Mouse (Mus musculus): ENCODE data around the gene Zbed5. TPM values are rescaled to one million over a fixed set of nuclear protein-coding genes. Genes with fewer than 3 reads are reported as not detected.

The Zbed5 gene
- polyA plus RNA-seq (2015; fragmentation: Nextera tagmentation; extraction: Ambion mirVana) = 14.0 and 14.1 TPM in 2 replicates

DNA sequence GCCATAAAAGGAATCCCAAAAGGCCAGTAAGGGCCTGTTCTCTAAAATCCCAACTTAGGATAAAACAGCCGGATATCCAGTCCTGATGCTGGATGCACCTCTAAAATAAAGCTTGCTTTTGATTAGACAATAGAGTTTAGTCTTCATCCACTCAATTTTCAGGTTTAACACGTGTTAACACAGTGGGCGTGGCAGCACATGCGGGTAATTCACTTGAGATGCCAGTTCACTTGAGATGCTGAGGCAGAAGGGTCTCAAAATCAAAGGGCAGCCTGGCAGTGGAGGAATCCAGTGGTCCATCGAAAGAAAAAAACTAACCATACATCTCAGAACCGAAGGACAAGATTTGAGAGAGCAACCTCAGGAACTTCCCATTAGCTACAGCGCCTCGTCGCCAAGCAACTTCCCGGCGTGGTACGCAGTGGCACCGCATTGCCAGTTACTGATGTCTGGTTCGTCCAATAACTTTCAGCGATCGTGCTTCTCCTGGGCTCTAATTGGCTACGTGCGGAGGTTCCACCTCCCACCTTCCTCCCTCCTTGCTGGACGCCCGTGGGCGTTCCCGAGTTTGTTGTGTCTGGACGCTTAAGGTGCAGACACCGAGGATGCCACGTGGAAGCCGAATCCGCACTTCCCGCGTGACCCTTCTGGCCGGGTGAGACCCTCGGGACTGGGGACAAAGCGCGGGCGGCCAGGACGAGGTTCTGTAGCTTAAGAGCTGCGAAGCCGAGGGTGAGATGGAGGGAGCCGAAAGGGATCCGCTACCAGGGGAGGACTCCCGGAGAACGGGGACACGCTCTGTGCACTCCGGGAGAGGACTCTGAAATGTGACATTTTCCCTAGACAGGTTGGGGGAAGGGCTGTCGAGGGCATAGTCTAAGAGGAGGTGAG lies at the start of gene Zbed5:
Gene Zbed5 (plus strand): TSS at position 526 of the 891 bp plus-strand sequence.
- Histone ChIP-seq H3K9ac (ENCODE audit: low read depth, low read length) (peak within 1 kb of the TSS; percentile 73), H3K4me3 (ENCODE audit: low read length) (peak within 1 kb of the TSS; percentile 87), H3K27ac (ENCODE audit: low read depth, low read length) (peak within 1 kb of the TSS; percentile 60; the same call in 1 of the 2 replicates), H3K27me3 (replicated peaks; ENCODE audit: control insufficient read depth, insufficient read depth, low read length) (no peaks in the 10 kb centered on the region; the same call in 1 of the 2 replicates), H3K36me3 (ENCODE audit: control insufficient read depth, insufficient read depth, low read length) (0 out of 2 replicates have a peak, but pooled peaks cover 1% of the 10 kb centered on the region), H3K4me2 (ENCODE audit: low read length) (peak within 1 kb of the TSS; percentile 65), H3K9me3 (ENCODE audit: control insufficient read depth, low read length) (no peaks in the 10 kb centered on the region), H3K4me1 (ENCODE audit: control insufficient read depth, insufficient read depth, low read depth, low read length) (peaks cover 8% of the 10 kb centered on the region)
- ATAC-seq = peak; percentile 100
- WGBS = 3% methylated on average over 44 of the region's 44 CpGs

DNA sequence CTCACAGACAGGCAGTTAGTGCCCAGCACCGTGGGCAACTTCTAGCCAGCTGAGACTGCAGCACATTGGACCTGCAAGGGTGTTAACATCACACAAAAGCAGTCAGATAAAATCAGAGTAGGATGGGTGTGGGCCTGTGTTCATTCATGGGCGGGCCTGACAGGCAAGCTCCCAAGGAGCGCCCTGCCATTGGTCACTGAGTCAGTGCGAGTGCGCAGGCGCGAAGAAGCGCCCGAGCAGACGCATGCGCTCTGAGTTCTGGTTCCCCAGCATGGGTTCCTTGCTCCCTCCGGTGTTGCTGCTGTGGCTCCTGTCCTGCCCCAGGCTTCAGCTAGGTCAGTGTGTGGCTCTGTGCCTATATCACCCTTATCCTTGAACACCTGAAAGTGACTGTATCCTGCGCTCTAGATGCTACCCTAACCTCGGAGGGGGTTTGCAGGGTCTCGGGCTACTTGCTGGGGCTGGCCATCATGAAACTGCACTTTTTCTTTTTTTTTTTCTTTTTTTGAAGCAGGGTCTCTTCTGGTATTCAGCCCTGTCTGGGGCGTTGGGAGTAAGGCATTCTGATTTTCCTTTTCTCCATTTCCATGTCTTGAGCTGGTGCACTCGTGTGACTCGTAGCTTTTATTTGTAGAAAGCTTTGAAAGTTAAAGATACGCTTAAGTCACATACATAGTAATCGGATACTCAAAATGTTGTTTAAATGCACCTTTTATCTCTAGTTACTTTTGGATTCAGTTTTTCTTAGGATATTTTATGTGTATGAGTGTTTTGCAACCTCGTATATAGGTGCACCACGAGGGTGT lies 48.6 kb upstream of the Zbed5 start, which contains the start of gene Sumf2:
Gene Sumf2 (plus strand): TSS at position 235 of the 806 bp plus-strand sequence.
- H3K9ac ChIP-seq (ENCODE audit: low read depth, low read length) = peak within 1 kb of the TSS; percentile 74
- H3K27ac ChIP-seq (ENCODE audit: low read depth, low read length) = peak within 1 kb of the TSS; percentile 71
- peak within 1 kb of the TSS; percentile 61 for H3K4me3 ChIP-seq (ENCODE audit: low read length)
- ATAC-seq = peak; percentile 99
- H3K4me1 ChIP-seq (ENCODE audit: control insufficient read depth, insufficient read depth, low read depth, low read length) = no peaks in the 10 kb centered on the region; the same call in none of the 2 replicates
- peaks cover 13% of the 10 kb centered on the region for H3K36me3 ChIP-seq (ENCODE audit: control insufficient read depth, insufficient read depth, low read length)
- 10% methylated on average over 22 of the region's 22 CpGs for WGBS
- H3K9me3 ChIP-seq (ENCODE audit: control insufficient read depth, low read length) = no peaks in the 10 kb centered on the region
- no peaks in the 10 kb centered on the region for H3K27me3 ChIP-seq (replicated peaks; ENCODE audit: control insufficient read depth, insufficient read depth, low read length)
- H3K4me2 ChIP-seq (ENCODE audit: low read length) = peak within 1 kb of the TSS; percentile 64

DNA sequence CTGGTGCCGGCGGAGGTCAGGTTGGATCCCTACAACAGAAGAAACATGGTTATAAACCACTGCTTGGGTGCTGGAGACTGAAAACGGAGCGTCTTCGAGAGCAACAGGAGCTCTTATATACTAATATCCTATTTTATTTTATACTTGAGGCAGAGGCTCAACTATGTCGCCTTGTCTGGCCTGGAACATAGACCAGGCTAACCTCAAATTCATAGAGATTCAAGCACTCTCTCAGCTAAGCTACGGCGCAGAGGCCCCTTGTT lies 48.0 kb upstream of the Zbed5 start:
- no peak for ATAC-seq

DNA sequence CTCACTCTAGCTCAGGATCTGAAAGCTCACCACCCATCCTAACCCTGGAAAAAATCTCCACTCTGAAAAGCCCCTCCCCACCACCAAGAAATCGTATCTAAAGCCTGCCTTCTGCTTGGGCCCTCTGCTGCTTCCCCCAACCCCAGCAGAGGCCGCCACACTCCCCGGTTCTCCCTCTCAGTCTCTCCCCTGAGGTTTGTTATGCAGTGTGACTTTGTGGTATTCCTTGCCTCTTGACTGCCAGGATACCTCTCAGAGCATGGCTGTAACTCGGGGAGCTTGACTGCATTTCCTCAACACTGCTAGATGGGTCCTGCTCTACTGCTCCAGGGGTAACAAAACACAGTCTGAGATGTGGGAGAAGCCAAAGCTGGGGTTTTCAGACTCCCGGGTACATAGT lies 40.4 kb upstream of the Zbed5 start:
- Histone ChIP-seq H3K4me2 (ENCODE audit: low read length) (no peak overlapping the region), H3K4me1 (ENCODE audit: control insufficient read depth, insufficient read depth, low read depth, low read length) (no peaks in the 10 kb centered on the region), H3K36me3 (ENCODE audit: control insufficient read depth, insufficient read depth, low read length) (peaks cover 22% of the 10 kb centered on the region), H3K9me3 (ENCODE audit: control insufficient read depth, low read length) (no peaks in the 10 kb centered on the region), H3K9ac (ENCODE audit: low read depth, low read length) (no peak overlapping the region), H3K4me3 (ENCODE audit: low read length) (no peak overlapping the region), H3K27ac (ENCODE audit: low read depth, low read length) (no peak overlapping the region), H3K27me3 (replicated peaks; ENCODE audit: control insufficient read depth, insufficient read depth, low read length) (no peaks in the 10 kb centered on the region)
- no peak for ATAC-seq
- 40% methylated on average over 5 of the region's 5 CpGs for WGBS

More for the DNA sequence above, 48.0 kb upstream of the Zbed5 start:
- no peaks in the 10 kb centered on the region; the same call in none of the 2 replicates for H3K4me1 ChIP-seq (ENCODE audit: control insufficient read depth, insufficient read depth, low read depth, low read length)
- H3K4me3 ChIP-seq (ENCODE audit: low read length) = peak overlapping the region; percentile 61
- H3K36me3 ChIP-seq (ENCODE audit: control insufficient read depth, insufficient read depth, low read length) = peaks cover 13% of the 10 kb centered on the region
- H3K4me2 ChIP-seq (ENCODE audit: low read length) = peak overlapping the region; percentile 64
- 59% methylated on average over 8 of the region's 8 CpGs for WGBS
- no peaks in the 10 kb centered on the region for H3K27me3 ChIP-seq (replicated peaks; ENCODE audit: control insufficient read depth, insufficient read depth, low read length)
- H3K9ac ChIP-seq (ENCODE audit: low read depth, low read length) = peak overlapping the region; percentile 74
- no peaks in the 10 kb centered on the region for H3K9me3 ChIP-seq (ENCODE audit: control insufficient read depth, low read length)
- no peak overlapping the region for H3K27ac ChIP-seq (ENCODE audit: low read depth, low read length)

DNA sequence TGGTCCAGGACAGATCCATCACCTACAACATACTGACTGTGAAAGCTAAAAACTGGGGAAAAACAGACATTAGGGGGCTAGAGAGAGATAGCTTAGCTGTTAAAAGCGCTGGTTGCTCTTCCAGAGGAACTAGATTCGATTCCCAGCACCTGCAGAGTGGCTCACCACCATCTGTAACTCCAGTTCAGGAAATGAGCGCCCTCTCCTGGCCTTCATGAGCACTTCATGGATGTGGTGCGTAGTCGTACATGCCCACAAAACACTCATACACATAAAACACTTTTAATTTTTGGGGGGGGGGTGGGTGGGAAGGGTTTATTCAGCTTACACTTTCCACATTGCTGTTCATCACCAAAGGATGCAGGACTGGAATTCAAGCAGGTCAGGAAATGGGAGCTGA lies 39.1 kb upstream of the Zbed5 start:
- H3K27me3 ChIP-seq (replicated peaks; ENCODE audit: control insufficient read depth, insufficient read depth, low read length) = no peaks in the 10 kb centered on the region
- no peak overlapping the region for H3K9ac ChIP-seq (ENCODE audit: low read depth, low read length)
- WGBS = 86% methylated on average over 5 of the region's 5 CpGs
- peaks cover 22% of the 10 kb centered on the region for H3K36me3 ChIP-seq (ENCODE audit: control insufficient read depth, insufficient read depth, low read length)
- no peaks in the 10 kb centered on the region for H3K4me1 ChIP-seq (ENCODE audit: control insufficient read depth, insufficient read depth, low read depth, low read length)
- H3K4me2 ChIP-seq (ENCODE audit: low read length) = no peak overlapping the region
- no peak for ATAC-seq
- no peak overlapping the region for H3K27ac ChIP-seq (ENCODE audit: low read depth, low read length)
- no peak overlapping the region for H3K4me3 ChIP-seq (ENCODE audit: low read length)
- H3K9me3 ChIP-seq (ENCODE audit: control insufficient read depth, low read length) = no peaks in the 10 kb centered on the region

DNA sequence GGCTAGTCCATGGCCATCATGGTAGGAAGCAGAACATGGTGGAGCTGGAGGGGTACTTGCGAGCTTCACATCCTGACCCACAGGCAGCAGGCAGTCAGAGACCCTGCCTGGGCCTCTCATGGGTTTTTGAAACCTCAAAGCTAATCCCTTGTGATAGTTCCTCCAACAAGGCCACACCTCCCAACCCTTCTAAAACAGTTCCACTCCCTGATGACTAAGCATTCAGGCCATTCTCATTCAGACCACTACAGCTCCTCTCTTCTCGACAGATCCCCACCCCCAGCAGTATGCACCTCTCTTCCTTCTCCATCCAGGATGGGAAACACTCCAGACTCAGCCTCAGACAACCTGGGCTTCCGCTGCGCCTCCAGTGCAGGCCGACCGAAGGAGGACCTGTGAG lies 33.2 kb upstream of the Zbed5 start:
- H3K4me2 ChIP-seq (ENCODE audit: low read length) = no peak overlapping the region
- no peak for ATAC-seq
- H3K9ac ChIP-seq (ENCODE audit: low read depth, low read length) = no peak overlapping the region
- no peak overlapping the region for H3K4me3 ChIP-seq (ENCODE audit: low read length)
- peaks cover 21% of the 10 kb centered on the region for H3K36me3 ChIP-seq (ENCODE audit: control insufficient read depth, insufficient read depth, low read length)
- no peaks in the 10 kb centered on the region for H3K4me1 ChIP-seq (ENCODE audit: control insufficient read depth, insufficient read depth, low read depth, low read length)
- no peaks in the 10 kb centered on the region for H3K27me3 ChIP-seq (replicated peaks; ENCODE audit: control insufficient read depth, insufficient read depth, low read length)
- WGBS = 92% methylated on average over 6 of the region's 6 CpGs
- H3K9me3 ChIP-seq (ENCODE audit: control insufficient read depth, low read length) = no peaks in the 10 kb centered on the region
- H3K27ac ChIP-seq (ENCODE audit: low read depth, low read length) = no peak overlapping the region

DNA sequence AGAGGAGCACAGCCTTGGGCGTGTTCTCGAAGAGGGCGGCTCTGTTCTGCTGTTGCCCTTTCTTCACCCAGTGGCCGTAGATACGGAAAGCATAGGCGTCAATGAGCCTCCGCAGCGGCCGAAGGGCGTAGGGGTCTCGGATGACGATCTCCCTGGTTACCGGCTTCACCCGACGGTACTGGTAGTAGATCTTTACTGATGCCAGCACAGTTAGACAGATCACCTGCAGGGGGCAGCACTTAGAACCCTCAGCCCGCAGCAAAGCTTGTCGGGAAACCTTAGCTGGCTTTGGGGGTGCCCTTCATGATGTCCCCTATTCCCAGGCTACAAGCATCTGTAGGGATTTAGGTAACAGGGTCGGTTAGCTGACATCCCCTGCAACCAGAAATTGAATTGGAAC lies 31.1 kb upstream of the Zbed5 start:
- Histone ChIP-seq H3K9ac (ENCODE audit: low read depth, low read length) (no peak overlapping the region; the same call in 1 of the 2 replicates), H3K4me1 (ENCODE audit: control insufficient read depth, insufficient read depth, low read depth, low read length) (no peaks in the 10 kb centered on the region), H3K36me3 (ENCODE audit: control insufficient read depth, insufficient read depth, low read length) (peaks cover 17% of the 10 kb centered on the region), H3K27me3 (replicated peaks; ENCODE audit: control insufficient read depth, insufficient read depth, low read length) (no peaks in the 10 kb centered on the region), H3K4me3 (ENCODE audit: low read length) (no peak overlapping the region), H3K27ac (ENCODE audit: low read depth, low read length) (no peak overlapping the region), H3K4me2 (ENCODE audit: low read length) (peak overlapping the region; percentile 35), H3K9me3 (ENCODE audit: control insufficient read depth, low read length) (no peaks in the 10 kb centered on the region)
- 13% methylated on average over 18 of the region's 18 CpGs for WGBS
- no peak for ATAC-seq

DNA sequence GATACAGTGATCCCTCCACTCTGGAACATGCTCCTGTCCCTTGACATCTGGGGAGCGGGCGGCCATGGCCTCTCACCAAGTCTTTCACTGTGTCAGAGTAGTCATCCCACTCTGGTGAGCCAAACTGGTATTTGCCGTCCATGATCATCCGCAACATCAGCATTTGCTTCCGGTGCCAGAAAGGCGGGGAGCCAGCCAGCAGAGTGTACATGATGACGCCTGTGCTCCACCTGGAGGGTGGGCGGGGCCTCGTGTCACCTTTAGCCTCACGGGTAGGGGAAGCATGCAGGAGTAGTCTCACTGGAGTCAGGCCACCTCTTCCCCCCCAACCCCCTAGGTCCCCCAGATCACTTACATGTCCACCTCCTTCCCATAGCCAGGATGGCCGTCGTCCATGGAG lies 29.7 kb upstream of the Zbed5 start:
- Histone ChIP-seq H3K4me1 (ENCODE audit: control insufficient read depth, insufficient read depth, low read depth, low read length) (no peaks in the 10 kb centered on the region), H3K27me3 (replicated peaks; ENCODE audit: control insufficient read depth, insufficient read depth, low read length) (no peaks in the 10 kb centered on the region), H3K4me3 (ENCODE audit: low read length) (no peak overlapping the region), H3K9ac (ENCODE audit: low read depth, low read length) (no peak overlapping the region), H3K9me3 (ENCODE audit: control insufficient read depth, low read length) (no peaks in the 10 kb centered on the region), H3K27ac (ENCODE audit: low read depth, low read length) (no peak overlapping the region), H3K36me3 (ENCODE audit: control insufficient read depth, insufficient read depth, low read length) (peaks cover 13% of the 10 kb centered on the region), H3K4me2 (ENCODE audit: low read length) (no peak overlapping the region)
- ATAC-seq = no peak
- 85% methylated on average over 12 of the region's 12 CpGs for WGBS

All from hindbrain, embryonic 16.5 days (tissue).